Mouse (Mus musculus) bone marrow, adult 2 months (tissue): Measurements from ENCODE around the gene Cdh12.
"Not testable (repeated sequence)": the region's sequence is repeated elsewhere in the genome, so short reads cannot be mapped to it uniquely, and the experiment has no call there.

ENCODE experiments used
- CTCF ChIP-seq: fragments of 200-500 bp; IDR thresholded peaks from 2 replicates; pipeline ENCODE4 v1.5.1; 2011; ENCODE audit warnings: low read length, control low read depth; ENCODE audit not compliant: control insufficient read depth, insufficient read depth
- POLR2A ChIP-seq: fragments of 200-500 bp; IDR thresholded peaks from 2 replicates; pipeline ENCODE4 v1.6.1; 2011; ENCODE audit warnings: low read depth, mild to moderate bottlenecking, control low read depth, low read length, borderline replicate concordance; ENCODE audit not compliant: control insufficient read depth

- not testable (repeated sequence) for TF ChIP-seq CTCF, POLR2A
Measured at GRCm38 (mm10) chr15:20669507-20669906, 220.4 kb downstream of the Cdh12 start.
